In the genomic region with DNA sequence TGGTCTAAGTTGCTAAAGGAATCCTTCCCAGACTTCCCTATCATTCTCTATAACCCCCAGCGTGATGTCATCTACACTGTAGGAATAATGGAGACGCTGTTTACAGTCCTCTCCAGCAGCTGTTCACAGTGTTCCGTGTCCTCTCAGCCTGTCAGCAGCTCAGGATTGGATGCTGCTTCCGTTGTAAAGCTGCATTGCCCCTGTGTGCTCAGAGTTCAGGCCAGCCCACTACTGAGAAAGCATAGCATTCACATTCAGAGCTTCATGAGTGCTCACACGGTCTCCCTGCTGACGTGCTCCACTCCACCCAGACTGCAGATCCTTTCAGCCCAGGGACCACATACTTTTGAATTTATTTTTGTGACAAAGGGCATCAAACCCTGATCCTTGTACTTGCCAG, we compare ENCODE assay signal across 24 mouse cellular contexts. TPM values are rescaled to one million over a fixed set of nuclear protein-coding genes. Genes with fewer than 3 reads are reported as not detected.
DNase-seq lines count a peak whose midpoint lies in the region; ATAC-seq and TF ChIP-seq lines count a peak whose summit lies in the region.
"Had no signal": no experiment of that assay in that cellular context is flagged by ENCODE, and none has a peak within 500 bp of the region (broad histone marks: within the 10 kb centered on the region; RNA-seq: fewer than 3 reads in every experiment).

No protein-coding gene starts in this region.

- no peak overlapping the region for H3K27ac ChIP-seq in embryonic facial prominence, embryonic 14.5 days (replicated peaks; ENCODE audit: low read depth, low read length)
- no peak overlapping the region for H3K27ac ChIP-seq in embryonic facial prominence, embryonic 10.5 days (replicated peaks)
- H3K27ac ChIP-seq in heart, embryonic 14.5 days (replicated peaks in 1 of 2; ENCODE audit: control insufficient read depth in 1 of 2, insufficient read depth in 1 of 2, low read depth in 2 of 2, low read length in 2 of 2): peak overlapping the region; percentile 27 to 44; a peak in 3 of 4 replicates
- H3K27ac ChIP-seq in heart, embryonic 11.5 days (ENCODE audit: low read depth, low read length): no peak overlapping the region
- H3K27ac ChIP-seq in layer of hippocampus, adult 2 months: no peak overlapping the region
- H3K27ac ChIP-seq: embryonic facial prominence, embryonic 12.5 days; forebrain, embryonic 13.5 days; gastrocnemius, adult 2 months; hindbrain, embryonic 10.5 days; hindbrain, embryonic 14.5 days; intestine, embryonic 15.5 days had no signal

- no peaks in the 10 kb centered on the region for H3K9me3 ChIP-seq in embryonic facial prominence, embryonic 14.5 days (ENCODE audit: control insufficient read depth, low read length)
- no peaks in the 10 kb centered on the region for H3K9me3 ChIP-seq in embryonic facial prominence, embryonic 10.5 days
- H3K9me3 ChIP-seq in heart, embryonic 14.5 days (ENCODE audit: control insufficient read depth, low read length): no peaks in the 10 kb centered on the region
- no peaks in the 10 kb centered on the region for H3K9me3 ChIP-seq in heart, embryonic 11.5 days (replicated peaks; ENCODE audit: control insufficient read depth, low read length)
- H3K9me3 ChIP-seq: embryonic facial prominence, embryonic 12.5 days; forebrain, embryonic 13.5 days; G1E; hindbrain, embryonic 10.5 days; intestine, embryonic 15.5 days had no signal

- H3K4me3 ChIP-seq in embryonic facial prominence, embryonic 14.5 days (ENCODE audit: low read depth, low read length): no peak overlapping the region
- H3K4me3 ChIP-seq in embryonic facial prominence, embryonic 10.5 days: no peak overlapping the region
- no peak overlapping the region for H3K4me3 ChIP-seq in heart, embryonic 14.5 days (ENCODE audit: control insufficient read depth in 1 of 2, insufficient read depth in 1 of 2, low read depth in 1 of 2, low read length in 2 of 2)
- H3K4me3 ChIP-seq in heart, embryonic 11.5 days (ENCODE audit: low read depth, low read length): no peak overlapping the region
- H3K4me3 ChIP-seq in layer of hippocampus, adult 2 months: no peak overlapping the region
- H3K4me3 ChIP-seq: embryonic facial prominence, embryonic 12.5 days; forebrain, embryonic 13.5 days; gastrocnemius, adult 2 months; hindbrain, embryonic 10.5 days; intestine, embryonic 15.5 days had no signal

- TF ChIP-seq CTCF in layer of hippocampus, adult 2 months (conservative IDR thresholded peaks at IDR 0.05): no peak

- H3K27me3 ChIP-seq in embryonic facial prominence, embryonic 14.5 days (replicated peaks; ENCODE audit: control insufficient read depth, insufficient read depth, low read length): no peaks in the 10 kb centered on the region
- H3K27me3 ChIP-seq in embryonic facial prominence, embryonic 10.5 days (replicated peaks; ENCODE audit: low read depth, poor library complexity, severe bottlenecking): no peaks in the 10 kb centered on the region
- no peaks in the 10 kb centered on the region for H3K27me3 ChIP-seq in heart, embryonic 14.5 days (ENCODE audit: control insufficient read depth, insufficient read depth, low read length)
- no peaks in the 10 kb centered on the region for H3K27me3 ChIP-seq in heart, embryonic 11.5 days (ENCODE audit: control insufficient read depth, insufficient read depth, low read length)
- H3K27me3 ChIP-seq: embryonic facial prominence, embryonic 12.5 days; forebrain, embryonic 13.5 days; intestine, embryonic 15.5 days had no signal

- no peak overlapping the region for H3K9ac ChIP-seq in embryonic facial prominence, embryonic 14.5 days (ENCODE audit: low read depth, low read length)
- H3K9ac ChIP-seq in heart, embryonic 14.5 days (ENCODE audit: low read length): no peak overlapping the region
- H3K9ac ChIP-seq in heart, embryonic 11.5 days (ENCODE audit: low read depth, low read length): no peak overlapping the region
- H3K9ac ChIP-seq: embryonic facial prominence, embryonic 12.5 days; forebrain, embryonic 13.5 days; hindbrain, embryonic 14.5 days; intestine, embryonic 15.5 days had no signal

- no peaks in the 10 kb centered on the region for H3K4me1 ChIP-seq in embryonic facial prominence, embryonic 14.5 days (ENCODE audit: control insufficient read depth, insufficient read depth, low read length)
- no peaks in the 10 kb centered on the region for H3K4me1 ChIP-seq in embryonic facial prominence, embryonic 10.5 days
- no peaks in the 10 kb centered on the region for H3K4me1 ChIP-seq in heart, embryonic 14.5 days (ENCODE audit: control insufficient read depth in 2 of 2, insufficient read depth in 2 of 2, low read length in 2 of 2)
- no peaks in the 10 kb centered on the region for H3K4me1 ChIP-seq in heart, embryonic 11.5 days (ENCODE audit: control insufficient read depth, insufficient read depth, low read length)
- H3K4me1 ChIP-seq: embryonic facial prominence, embryonic 12.5 days; forebrain, embryonic 13.5 days; hindbrain, embryonic 10.5 days; intestine, embryonic 15.5 days had no signal

- DNase-seq in embryonic facial prominence, embryonic 14.5 days (ENCODE audit: low spot score): peak; percentile 24
- no peak for DNase-seq in embryonic facial prominence, embryonic 10.5 days (ENCODE audit: low spot score)
- peak; percentile 7 for DNase-seq in layer of hippocampus, adult 9-11 months
- DNase-seq in layer of hippocampus, adult 2 months (ENCODE audit: low spot score in 2 of 2): no peak
- DNase-seq in brain, adult 2 months (ENCODE audit: low read depth, low spot score): peak; percentile 48
- DNase-seq: adrenal gland, adult 8-10 months; adrenal gland, postnatal 36 days; B cell, adult 2 months; cerebellum, adult 11 months; cerebellum, adult 8-10 months; cerebellum, postnatal 14 days; embryo, embryonic 11 days; gastrocnemius, adult 2 months; gastrocnemius, postnatal 25 days; kidney, adult 2 months had no signal

- WGBS in embryonic facial prominence, embryonic 14.5 days: 77% methylated on average over 6 of the region's 6 CpGs
- 82% methylated on average over 6 of the region's 6 CpGs for WGBS in embryonic facial prominence, embryonic 10.5 days
- WGBS in heart, embryonic 14.5 days: 29% methylated on average over 6 of the region's 6 CpGs
- 55% methylated on average over 6 of the region's 6 CpGs for WGBS in heart, embryonic 11.5 days (ENCODE audit: insufficient replicate concordance)

- H3K36me3 ChIP-seq in embryonic facial prominence, embryonic 14.5 days (ENCODE audit: control insufficient read depth, insufficient read depth, low read length): peaks cover 37% of the 10 kb centered on the region
- peaks cover 48% of the 10 kb centered on the region for H3K36me3 ChIP-seq in embryonic facial prominence, embryonic 10.5 days (replicated peaks)
- peaks cover 48% of the 10 kb centered on the region for H3K36me3 ChIP-seq in heart, embryonic 14.5 days (ENCODE audit: control insufficient read depth, insufficient read depth, low read length)
- H3K36me3 ChIP-seq in heart, embryonic 11.5 days (ENCODE audit: control insufficient read depth, insufficient read depth, low read length): peaks cover 4% of the 10 kb centered on the region; the same call in 1 of the 2 replicates
- H3K36me3 ChIP-seq: intestine, embryonic 15.5 days had no signal

- ATAC-seq in embryonic facial prominence, embryonic 14.5 days (ENCODE audit: low read depth): 0 out of 2 replicates have a peak, but pooled peaks have one; percentile 50
- ATAC-seq in heart, embryonic 14.5 days (ENCODE audit: insufficient number of reproducible peaks, insufficient read depth, low FRiP score, low read depth): peak; percentile 35; the same call in 1 of the 2 replicates
- no peak for ATAC-seq in heart, embryonic 11.5 days (replicated peaks; ENCODE audit: insufficient number of reproducible peaks, low FRiP score, low TSS enrichment)
- ATAC-seq: CD4-positive, CD25-positive, alpha-beta regulatory T cell, adult 4 months; forebrain, embryonic 13.5 days; intestine, embryonic 15.5 days had no signal

- H3K4me2 ChIP-seq in embryonic facial prominence, embryonic 14.5 days (ENCODE audit: low read depth, low read length): no peak overlapping the region
- H3K4me2 ChIP-seq in heart, embryonic 14.5 days (ENCODE audit: low read length): no peak overlapping the region
- H3K4me2 ChIP-seq in heart, embryonic 11.5 days: no peak overlapping the region
- H3K4me2 ChIP-seq: embryonic facial prominence, embryonic 12.5 days; forebrain, embryonic 13.5 days; hindbrain, embryonic 14.5 days; intestine, embryonic 15.5 days had no signal

RNA-seq across cellular contexts. Expression of a gene that starts 59.1 kb away (rescaled TPM):
- 45.2 and 46.0 TPM in 2 replicates for polyA plus RNA-seq in embryonic facial prominence, embryonic 14.5 days (2014; fragmentation: Nextera tagmentation; extraction: Ambion mirVana)
- polyA plus RNA-seq in embryonic facial prominence, embryonic 10.5 days (2016; fragmentation: Nextera tagmentation; extraction: Ambion mirVana): 47.5 and 51.2 TPM in 2 replicates
- polyA plus RNA-seq in heart, embryonic 14.5 days (2014; fragmentation: Nextera tagmentation; extraction: Ambion mirVana): 30.2 and 34.6 TPM in 2 replicates
- polyA plus RNA-seq in heart, embryonic 11.5 days (2014; fragmentation: Nextera tagmentation; extraction: Ambion mirVana): 33.4 and 36.7 TPM in 2 replicates
- 10 to 100 TPM; 42.8 to 50.8 TPM for total RNA-seq in layer of hippocampus, adult 2 months (2021)

RNA-seq across cellular contexts. Expression of a gene that starts 59.1 kb away (rescaled TPM):
- 298 and 302 TPM in 2 replicates for polyA plus RNA-seq in embryonic facial prominence, embryonic 14.5 days (2014; fragmentation: Nextera tagmentation; extraction: Ambion mirVana)
- polyA plus RNA-seq in embryonic facial prominence, embryonic 10.5 days (2016; fragmentation: Nextera tagmentation; extraction: Ambion mirVana): 355 and 365 TPM in 2 replicates
- polyA plus RNA-seq in heart, embryonic 14.5 days (2014; fragmentation: Nextera tagmentation; extraction: Ambion mirVana): 317 and 326 TPM in 2 replicates
- 322 and 324 TPM in 2 replicates for polyA plus RNA-seq in heart, embryonic 11.5 days (2014; fragmentation: Nextera tagmentation; extraction: Ambion mirVana)
- 10 to 100 TPM; 74.0 to 78.7 TPM for total RNA-seq in layer of hippocampus, adult 2 months (2021)

Comparison
In these comparisons a context has a peak if more than half of its experiments do, and no peak if none do; other contexts are left out.
1. DNase-seq: peak in embryonic facial prominence, embryonic 14.5 days (single experiment), layer of hippocampus, adult 9-11 months (single experiment) and brain, adult 2 months (single experiment); none in embryonic facial prominence, embryonic 10.5 days (single experiment) and layer of hippocampus, adult 2 months (0 of 2).
2. H3K27ac ChIP-seq: peak in heart, embryonic 14.5 days (2 of 2); none in embryonic facial prominence, embryonic 14.5 days (single experiment), embryonic facial prominence, embryonic 10.5 days (single experiment), heart, embryonic 11.5 days (single experiment) and layer of hippocampus, adult 2 months (single experiment).